Mouse (Mus musculus) thymus, adult 2 months (tissue): ENCODE measurements around the gene D5Ertd579e.

Experiments
- CTCF ChIP-seq: fragments of 200-500 bp; IDR thresholded peaks from 2 replicates; pipeline ENCODE4 v1.5.1; 2012; ENCODE audit warnings: mild to moderate bottlenecking, control low read depth, low read length, moderate library complexity, borderline replicate concordance; ENCODE audit not compliant: control insufficient read depth, poor library complexity, insufficient read depth; ENCODE audit errors: extremely low read depth
- POLR2A ChIP-seq: fragments of 200-500 bp; IDR thresholded peaks from 2 replicates; pipeline ENCODE4 v1.6.1; 2012; ENCODE audit warnings: mild to moderate bottlenecking, low read length, control low read depth, moderate library complexity; ENCODE audit not compliant: control insufficient read depth, poor library complexity, insufficient read depth; ENCODE audit errors: extremely low read depth

DNA sequence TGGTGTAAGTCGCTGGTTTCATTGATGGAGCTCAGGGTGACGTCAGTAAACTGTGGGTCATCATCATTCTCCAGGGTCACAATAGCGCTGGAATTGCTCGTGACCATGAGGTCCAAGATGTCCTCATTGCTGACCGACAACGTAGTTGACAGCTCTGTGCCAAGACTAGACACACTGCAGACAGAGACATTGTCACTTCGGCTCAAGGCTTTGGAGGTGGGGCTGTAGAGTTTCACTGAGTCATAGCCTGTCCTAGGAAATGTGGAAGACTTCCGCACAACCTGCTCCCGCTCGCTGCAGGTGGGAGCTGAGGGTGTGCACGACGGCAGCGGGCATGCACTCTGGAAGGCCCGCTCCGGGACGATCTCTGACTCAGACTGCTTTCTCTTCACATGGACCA, 124.5 kb downstream of the D5Ertd579e start:
- TF ChIP-seq CTCF (no peak), POLR2A (no peak)
